Comparison of ENCODE assay signal across 12 mouse cellular contexts in the genomic region with DNA sequence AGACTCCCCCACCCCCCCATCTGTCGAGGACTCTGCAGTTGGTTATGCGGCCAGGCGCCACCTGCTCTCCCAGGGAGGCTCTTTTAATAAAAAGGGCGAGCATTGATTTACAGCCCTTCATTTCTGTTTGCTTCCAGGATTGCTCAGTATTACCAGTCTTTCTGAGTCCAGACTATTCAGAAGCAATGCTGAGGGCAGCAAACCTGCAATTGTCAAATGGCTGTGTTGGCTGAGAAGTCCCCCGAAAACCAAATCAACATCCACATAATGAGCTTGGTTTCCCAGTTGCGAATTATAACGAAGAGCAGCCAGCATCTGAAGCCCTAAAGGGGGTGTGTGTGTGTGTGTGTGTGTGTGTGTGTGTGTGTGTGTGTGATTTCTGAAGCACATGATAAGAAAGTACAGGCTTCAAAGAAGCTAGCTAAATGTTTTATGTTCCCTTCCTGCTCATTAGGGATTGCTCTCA. TPM values are rescaled to one million over a fixed set of nuclear protein-coding genes. Genes with fewer than 3 reads are reported as not detected.
DNase-seq lines count a peak whose midpoint lies in the region; TF ChIP-seq lines count a peak whose summit lies in the region.
"Had no signal": no experiment of that assay in that cellular context is flagged by ENCODE, and none has a peak within 500 bp of the region (broad histone marks: within the 10 kb centered on the region; RNA-seq: fewer than 3 reads in every experiment).

No protein-coding gene starts in this region.

- H3K27ac ChIP-seq in midbrain, embryonic 10.5 days (replicated peaks): peak overlapping the region; percentile 83
- no peak overlapping the region for H3K27ac ChIP-seq in gastrocnemius, adult 2 months
- H3K27ac ChIP-seq: kidney, postnatal 0 days; stomach, postnatal 0 days had no signal

- DNase-seq in right cerebral cortex, postnatal 10 days (ENCODE audit: low spot score in 2 of 2): peak; percentile 38 to 40
- no peak for DNase-seq in right cerebral cortex, postnatal 4 days
- peak; percentile 81 for DNase-seq in forelimb bud, embryonic 11.5 days (ENCODE audit: low read depth, low spot score)
- DNase-seq in midbrain, embryonic 10.5 days (ENCODE audit: low spot score): no peak
- DNase-seq in urinary bladder, adult 2 months (ENCODE audit: low spot score): no peak
- DNase-seq in gastrocnemius, adult 2 months: no peak
- DNase-seq in cerebellum, adult 18-20 months: no peak
- no peak for DNase-seq in frontal cortex, postnatal 36 days (ENCODE audit: low spot score in 2 of 2)
- DNase-seq: lung, adult 18-20 months; right cerebral cortex, adult 18-20 months had no signal

- H3K9me3 ChIP-seq in midbrain, embryonic 10.5 days (replicated peaks): no peaks in the 10 kb centered on the region

- H3K36me3 ChIP-seq in midbrain, embryonic 10.5 days: no peaks in the 10 kb centered on the region

- intact Hi-C loops in gastrocnemius, adult 2 months (cut with DNase I): no loop called here

- WGBS in midbrain, embryonic 10.5 days: 37% methylated on average over 7 of the region's 7 CpGs

- peaks cover 50% of the 10 kb centered on the region for H3K4me1 ChIP-seq in midbrain, embryonic 10.5 days

- TF ChIP-seq CTCF in gastrocnemius, adult 2 months (IDR thresholded peaks at IDR 0.05): no peak

- no peaks in the 10 kb centered on the region for H3K27me3 ChIP-seq in midbrain, embryonic 10.5 days (ENCODE audit: low read depth, poor library complexity, severe bottlenecking)

- H3K4me3 ChIP-seq in midbrain, embryonic 10.5 days: peak overlapping the region; percentile 14; the same call in 1 of the 2 replicates
- H3K4me3 ChIP-seq in gastrocnemius, adult 2 months: no peak overlapping the region

RNA-seq across cellular contexts. Expression of gene Gtf2f2, which starts 22.0 kb away (rescaled TPM):
- polyA plus RNA-seq in midbrain, embryonic 10.5 days (2016; fragmentation: Nextera tagmentation; extraction: Ambion mirVana): 55.5 and 58.9 TPM in 2 replicates
- 16.4 and 16.7 TPM in 2 replicates for polyA plus RNA-seq in urinary bladder, adult 2 months (2012; rRNA removed)
- 10 to 100 TPM; 11.2 to 14.8 TPM for total RNA-seq in gastrocnemius, adult 2 months (2021)

Comparison
In these comparisons a context has a peak if more than half of its experiments do, and no peak if none do; other contexts are left out.
1. DNase-seq: peak in right cerebral cortex, postnatal 10 days (2 of 2) and forelimb bud, embryonic 11.5 days (single experiment); none in right cerebral cortex, postnatal 4 days (single experiment), midbrain, embryonic 10.5 days (single experiment), urinary bladder, adult 2 months (single experiment), gastrocnemius, adult 2 months (single experiment), cerebellum, adult 18-20 months (0 of 2) and frontal cortex, postnatal 36 days (0 of 2).